Mouse (Mus musculus): ENCODE measurements at regions not wholly inside any gene's neighbourhood (a gene's known extent, or its start where the extent isn't known, plus 50 kb on each side); places are given as distances from the start of the nearest gene placed in this dataset.

- TF ChIP-seq MAX (IDR thresholded peaks at IDR 0.05; ENCODE audit: low read depth) (no peak), POLR2A (IDR thresholded peaks at IDR 0.05; ENCODE audit: insufficient read length, low read depth) (no peak), CEBPB (IDR thresholded peaks at IDR 0.05; ENCODE audit: insufficient read depth, poor library complexity, severe bottlenecking) (no peak), TCF3 (IDR thresholded peaks at IDR 0.05; ENCODE audit: insufficient read length, low read depth) (no peak), TCF12 (IDR thresholded peaks at IDR 0.05; ENCODE audit: insufficient read depth, poor library complexity, severe bottlenecking) (no peak), MYOG (IDR thresholded peaks at IDR 0.05; ENCODE audit: control insufficient read depth in 1 of 3, insufficient read depth in 1 of 3, insufficient read length in 2 of 3, low read depth in 2 of 3) (no peak)
Measured at GRCm38 (mm10) chr2:61387561-61387960, 190.8 kb upstream of the Tank start.
